Mouse (Mus musculus): ENCODE results near the gene Lrch3.
A peak's percentile ranks its signal among the peaks of the same experiment; 100 is the strongest.

Gene Lrch3

DNA sequence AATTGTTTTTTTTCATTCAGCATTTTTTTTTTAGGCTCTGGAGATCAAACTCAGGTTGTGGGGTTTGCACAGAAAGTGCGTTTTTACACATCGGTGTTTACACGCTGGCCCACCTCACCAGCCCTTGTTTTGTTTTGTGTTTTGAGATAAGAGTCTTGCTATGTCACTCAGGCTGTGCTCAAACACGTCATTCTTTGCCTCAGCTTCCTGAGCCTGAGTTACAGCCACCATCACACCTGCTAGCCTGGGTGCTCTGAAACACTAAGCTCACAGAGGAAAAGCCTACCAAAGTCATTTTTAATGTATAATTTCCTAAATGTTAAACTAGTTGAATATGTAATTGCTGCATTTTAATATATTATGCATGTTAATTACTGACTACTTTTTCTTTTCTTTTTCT, 67.5 kb downstream of the Lrch3 start:
- DNase-seq (ENCODE audit: extremely low read depth, low read depth, low spot score): no peak

DNA sequence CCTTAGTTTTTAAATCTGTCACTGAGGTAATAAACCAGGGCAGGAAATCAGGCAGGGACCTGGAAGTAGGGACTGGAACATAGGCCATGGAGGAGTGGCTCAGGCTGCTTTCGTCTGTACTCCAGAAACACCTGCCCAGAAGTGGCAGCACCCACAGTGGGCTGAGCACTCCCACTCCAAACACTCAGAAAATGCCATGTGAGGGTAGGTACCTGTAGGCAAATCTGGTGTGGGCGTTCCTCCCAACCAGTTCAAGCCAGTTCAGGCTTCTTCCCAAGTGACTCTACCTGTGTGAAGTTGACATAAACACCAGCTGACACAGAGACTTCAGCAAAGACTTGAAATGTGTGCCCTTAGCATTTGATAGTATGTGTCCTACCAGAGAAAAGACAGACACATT, 70.7 kb downstream of the Lrch3 start:
- DNase-seq (ENCODE audit: extremely low read depth, low read depth, low spot score): peak; percentile 8

DNA sequence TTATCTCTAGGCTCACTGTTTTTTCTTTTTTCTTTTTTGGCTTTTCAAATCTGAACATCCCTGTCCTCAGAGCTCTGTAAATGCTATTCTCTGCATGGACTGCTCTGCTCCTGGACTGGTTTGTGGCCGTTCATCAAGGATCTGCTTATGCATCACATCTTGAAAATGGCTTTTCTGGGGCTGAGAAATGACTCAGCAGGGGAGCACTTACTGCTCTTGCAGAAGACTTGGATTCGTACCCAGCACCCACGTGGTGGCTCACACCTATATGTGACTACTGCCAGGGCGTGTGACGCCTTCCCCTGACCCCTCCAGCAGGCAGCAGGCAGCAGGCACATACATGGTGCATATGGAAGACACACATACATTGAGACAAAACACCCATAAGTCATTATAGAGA, 78.3 kb downstream of the Lrch3 start:
- no peak for DNase-seq (ENCODE audit: extremely low read depth, low read depth, low spot score)

DNA sequence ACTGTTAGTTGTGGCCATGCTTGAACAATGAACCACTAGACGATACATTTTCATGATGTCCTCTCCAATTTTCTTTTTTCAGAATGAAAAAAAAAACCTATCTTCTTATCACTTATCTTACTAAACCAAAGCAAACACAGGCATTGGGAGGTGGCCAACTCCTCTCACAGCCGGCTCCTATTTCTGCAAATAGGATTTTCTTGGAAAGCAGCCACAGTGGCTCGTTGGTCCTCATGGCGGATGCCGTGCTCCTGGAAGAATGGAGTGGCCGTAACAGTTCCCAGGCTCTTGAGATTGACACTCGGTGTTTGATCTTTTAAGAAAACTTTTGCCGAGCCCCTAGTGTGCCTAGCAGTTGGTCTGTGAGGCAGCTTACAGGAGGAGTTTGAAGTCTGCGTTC, 91.3 kb downstream of the Lrch3 start:
- no peak for DNase-seq (ENCODE audit: extremely low read depth, low read depth, low spot score)

DNA sequence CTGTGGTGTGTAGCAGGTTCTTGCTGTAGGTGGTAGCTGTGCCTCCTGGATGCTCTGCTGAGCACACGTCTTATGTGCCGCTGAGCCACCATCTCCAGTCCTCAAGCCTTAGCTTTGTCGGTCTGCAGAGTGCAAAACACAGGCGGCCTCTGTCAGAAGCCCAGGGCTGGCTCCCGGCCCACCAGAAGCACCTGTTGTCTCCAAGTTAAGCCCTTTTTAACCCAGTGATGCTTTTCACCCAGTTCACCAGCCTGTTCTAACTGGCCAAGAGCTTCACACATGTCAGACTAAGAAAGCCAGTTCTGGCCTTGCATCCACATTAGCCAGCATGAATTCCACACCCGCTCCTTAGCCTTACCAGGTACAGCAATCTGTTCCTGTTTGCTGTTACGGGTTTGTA, 93.0 kb downstream of the Lrch3 start:
- peak; percentile 8 for DNase-seq (ENCODE audit: extremely low read depth, low read depth, low spot score)

DNA sequence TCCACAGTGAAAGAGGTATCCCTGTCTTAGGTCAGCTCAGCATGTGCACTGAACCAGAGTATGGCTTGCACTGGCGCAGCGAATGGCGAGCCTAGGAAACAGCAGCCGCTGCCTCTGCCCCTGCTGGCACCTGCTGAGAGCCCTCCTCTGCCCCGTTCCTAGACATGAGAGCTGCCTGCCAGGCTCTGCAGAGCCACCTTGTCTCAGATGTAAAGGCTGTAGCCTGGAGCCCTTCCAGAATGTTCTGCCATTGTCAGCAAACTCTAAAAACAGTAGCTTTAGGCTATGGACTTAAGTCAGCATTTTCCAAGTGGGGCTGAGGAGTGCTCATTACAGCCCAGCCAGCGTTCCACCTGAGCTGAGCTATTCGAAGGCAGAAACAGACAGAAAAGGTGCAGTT, 93.5 kb downstream of the Lrch3 start:
- no peak for DNase-seq (ENCODE audit: extremely low read depth, low read depth, low spot score)

DNA sequence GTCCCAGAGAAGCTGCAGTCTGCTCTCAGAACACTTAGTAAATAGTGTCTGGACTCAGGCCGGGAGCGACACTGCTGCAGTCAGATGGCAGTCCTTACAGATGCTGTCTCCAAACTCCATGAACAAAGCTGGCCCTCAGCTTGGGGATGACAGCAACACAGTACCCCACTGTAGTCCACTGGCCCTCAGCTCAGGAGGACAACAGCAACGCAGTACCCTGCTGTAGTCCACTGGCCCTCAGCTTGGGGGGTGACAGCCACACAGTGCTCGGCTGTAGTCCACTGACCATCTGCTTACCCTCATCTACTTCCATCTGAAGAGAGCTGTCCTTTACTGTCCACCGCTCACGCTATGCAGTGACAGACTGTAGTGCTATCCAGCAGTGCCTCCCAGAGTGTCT, 96.3 kb downstream of the Lrch3 start:
- no peak for DNase-seq (ENCODE audit: extremely low read depth, low read depth, low spot score)

DNA sequence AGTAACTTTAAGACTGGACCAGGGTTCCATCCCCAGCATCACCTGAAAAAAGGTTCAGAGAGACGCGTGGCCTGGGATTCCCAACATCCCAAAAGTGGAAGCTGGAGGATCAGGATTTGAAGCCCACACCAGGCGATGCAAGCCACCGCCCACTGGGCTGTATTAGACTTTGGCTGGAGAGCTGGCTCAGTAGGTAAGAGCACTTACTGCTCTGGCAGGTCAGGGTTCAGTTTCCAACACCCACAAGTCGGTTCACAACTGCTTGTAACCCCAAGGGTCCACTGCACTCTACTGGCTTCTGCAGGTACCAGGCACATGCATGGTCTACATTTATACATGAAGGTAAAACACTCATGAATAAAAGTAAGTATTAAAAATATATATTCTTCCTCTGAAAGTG, 99.9 kb downstream of the Lrch3 start:
- no peak for DNase-seq (ENCODE audit: extremely low read depth, low read depth, low spot score)

DNA sequence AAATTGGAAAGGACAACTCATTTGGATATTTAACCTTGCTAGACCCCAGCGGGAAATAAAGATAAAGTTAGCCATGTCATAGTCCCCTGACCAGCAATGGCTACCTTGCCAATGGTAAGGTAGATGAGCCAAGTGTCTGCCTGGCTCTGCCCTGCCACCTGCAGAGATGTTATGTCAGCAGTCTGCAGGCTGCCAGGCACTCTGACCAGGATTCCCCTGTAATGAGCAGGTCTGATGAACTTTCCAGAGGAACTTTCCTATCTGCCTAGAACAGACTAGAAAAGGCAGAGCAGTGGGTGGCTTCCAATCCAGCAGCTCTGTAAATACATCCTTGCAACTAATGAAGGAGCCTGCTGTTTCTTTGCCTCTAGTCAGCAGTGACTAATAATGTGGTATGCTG, 101.0 kb downstream of the Lrch3 start:
- no peak for DNase-seq (ENCODE audit: extremely low read depth, low read depth, low spot score)

DNA sequence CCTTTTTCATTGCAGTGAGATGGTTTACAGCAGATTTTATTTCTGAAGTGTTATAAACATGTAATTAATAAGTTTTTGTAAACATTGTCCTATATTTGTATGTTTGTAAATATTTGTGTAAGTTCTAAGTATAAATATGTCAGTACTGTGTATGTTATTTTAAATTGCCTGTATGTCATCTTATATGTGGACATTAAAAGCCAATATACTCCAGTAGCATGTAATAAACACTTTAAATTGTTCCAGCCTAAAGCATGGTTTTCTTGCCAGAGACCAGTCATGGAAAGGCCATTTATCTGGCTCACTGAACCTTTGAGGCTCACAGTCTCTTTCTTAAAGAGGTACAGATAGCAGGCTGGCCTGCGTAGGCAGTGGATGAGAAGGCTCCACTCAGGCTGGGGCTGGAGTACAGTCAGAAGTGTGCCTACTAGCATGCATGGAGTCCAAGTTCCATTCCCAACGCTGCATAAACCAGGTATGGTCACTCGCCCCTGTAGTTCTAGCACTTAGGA, 101.6 kb downstream of the Lrch3 start:
- DNase-seq (ENCODE audit: extremely low read depth, low read depth, low spot score): no peak

DNA sequence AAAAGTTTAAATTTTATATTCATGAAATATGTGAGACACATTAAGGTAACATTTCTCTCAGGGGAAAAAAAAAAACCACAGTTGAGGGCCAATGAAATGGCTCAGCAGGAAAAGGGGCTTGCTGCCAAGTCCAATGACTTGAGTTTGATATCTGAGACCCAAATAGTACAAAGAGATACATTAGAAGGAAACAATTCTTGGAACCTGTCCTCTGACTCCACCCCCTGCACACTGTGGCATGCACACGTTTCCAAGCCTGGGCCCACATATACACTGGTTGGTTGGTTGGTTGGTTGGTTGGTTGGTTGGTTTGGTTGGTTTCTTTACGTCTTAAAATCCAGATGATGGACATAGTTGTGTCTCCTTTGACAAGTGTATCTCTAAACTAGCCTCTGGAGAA, 102.1 kb downstream of the Lrch3 start:
- DNase-seq (ENCODE audit: extremely low read depth, low read depth, low spot score): no peak

DNA sequence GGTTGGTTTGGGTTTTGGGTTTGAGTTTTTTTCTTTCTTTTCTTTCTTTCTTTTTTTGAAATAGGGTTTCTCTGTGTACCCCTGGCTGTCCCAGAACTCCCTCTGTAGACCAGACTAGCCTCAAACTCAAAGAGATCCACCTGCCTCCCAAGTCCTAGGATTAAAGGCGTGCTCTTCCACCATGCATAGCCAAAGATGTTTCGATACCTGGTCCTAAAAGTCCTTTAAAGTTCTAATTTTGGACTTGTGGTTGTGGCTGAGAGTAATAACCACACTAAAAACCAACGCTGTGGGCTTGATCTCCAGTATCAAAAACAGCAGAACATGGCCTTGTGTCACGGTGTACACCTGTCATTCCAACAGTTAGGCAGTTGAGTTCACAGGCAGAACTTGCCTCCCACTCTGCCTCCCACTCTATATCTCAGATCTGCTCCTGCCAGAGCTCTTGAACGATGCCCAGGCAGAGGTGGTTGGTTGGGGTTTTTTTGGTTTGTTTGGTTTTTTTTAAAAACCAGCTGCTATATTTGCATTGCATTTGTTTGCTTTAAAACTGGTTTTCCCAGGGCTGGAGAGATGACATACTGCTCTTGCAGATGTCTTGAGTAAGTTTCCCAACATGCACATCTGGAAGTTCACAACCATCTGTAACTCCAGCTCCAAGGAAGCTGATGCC, 103.9 kb downstream of the Lrch3 start:
- peak; percentile 36 for DNase-seq (ENCODE audit: extremely low read depth, low read depth, low spot score)

DNA sequence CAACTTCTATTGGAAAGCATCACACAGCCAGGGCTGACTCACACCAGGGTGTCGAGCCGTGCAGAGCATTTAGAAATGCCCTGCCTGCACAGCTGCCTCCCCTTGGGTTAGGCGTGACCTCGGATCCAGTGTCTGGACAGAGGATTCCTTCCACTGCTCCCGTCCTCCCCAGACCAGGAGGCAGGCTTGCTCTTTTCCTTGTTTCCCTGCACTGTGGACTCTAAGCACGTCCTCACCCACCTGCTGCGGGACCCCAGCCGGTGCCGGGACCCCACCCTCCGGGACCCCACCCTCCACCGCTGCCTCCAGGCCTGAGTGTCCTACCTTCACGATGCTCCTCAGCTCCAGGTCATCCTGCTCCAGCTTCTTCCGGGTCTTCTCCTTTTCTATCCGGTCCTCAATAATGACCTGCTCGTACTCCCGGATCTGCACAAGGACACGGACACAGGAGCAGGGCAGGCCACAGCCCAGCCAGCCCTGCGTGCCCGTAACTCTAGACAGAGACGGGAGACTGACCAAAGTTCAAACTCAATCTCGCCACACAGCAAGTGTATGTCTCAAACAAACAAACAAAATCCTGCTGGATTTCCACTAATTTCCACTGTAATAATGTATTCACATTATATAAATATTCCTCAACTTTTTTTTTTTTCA, 105.3 kb downstream of the Lrch3 start:
- no peak for DNase-seq (ENCODE audit: extremely low read depth, low read depth, low spot score)

DNA sequence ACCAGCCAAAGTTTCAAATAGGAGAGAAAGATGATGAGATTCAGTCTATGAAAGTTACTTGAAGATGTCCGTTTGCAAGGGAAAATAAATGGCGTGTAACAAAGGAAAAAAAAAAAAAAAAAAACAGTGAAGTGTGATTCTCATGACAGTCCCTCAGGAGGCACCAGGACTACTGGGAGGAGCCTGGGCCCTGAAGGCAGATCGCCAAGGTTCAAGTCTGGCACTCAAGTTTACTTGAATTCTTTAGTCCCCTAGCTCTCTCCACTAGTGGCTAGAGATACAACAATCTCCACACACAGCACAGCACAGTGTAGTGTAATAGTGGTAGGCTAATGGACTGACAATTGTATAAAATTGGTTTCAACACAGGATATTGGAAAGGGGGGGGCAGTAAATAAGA, 107.5 kb downstream of the Lrch3 start:
- no peak for DNase-seq (ENCODE audit: extremely low read depth, low read depth, low spot score)

DNA sequence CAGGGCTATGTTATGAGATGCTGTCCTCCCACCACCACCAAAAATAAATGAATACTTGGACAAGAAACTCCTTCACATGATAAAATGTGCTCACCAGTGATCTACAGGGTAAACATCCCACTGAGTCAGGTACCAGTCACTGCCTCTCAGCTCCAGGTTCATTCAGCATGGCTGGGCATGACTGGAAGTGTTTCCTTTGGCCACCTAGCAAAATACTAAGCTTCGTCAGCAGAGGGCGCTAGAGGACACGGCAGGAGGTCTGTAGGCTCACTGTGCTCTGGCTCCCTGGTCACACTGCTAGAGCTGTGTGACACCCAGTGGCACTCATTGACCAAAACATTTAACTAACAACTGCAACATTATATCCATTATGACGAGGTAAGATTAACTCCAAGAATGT, 109.8 kb downstream of the Lrch3 start:
- DNase-seq (ENCODE audit: extremely low read depth, low read depth, low spot score): peak; percentile 11

DNA sequence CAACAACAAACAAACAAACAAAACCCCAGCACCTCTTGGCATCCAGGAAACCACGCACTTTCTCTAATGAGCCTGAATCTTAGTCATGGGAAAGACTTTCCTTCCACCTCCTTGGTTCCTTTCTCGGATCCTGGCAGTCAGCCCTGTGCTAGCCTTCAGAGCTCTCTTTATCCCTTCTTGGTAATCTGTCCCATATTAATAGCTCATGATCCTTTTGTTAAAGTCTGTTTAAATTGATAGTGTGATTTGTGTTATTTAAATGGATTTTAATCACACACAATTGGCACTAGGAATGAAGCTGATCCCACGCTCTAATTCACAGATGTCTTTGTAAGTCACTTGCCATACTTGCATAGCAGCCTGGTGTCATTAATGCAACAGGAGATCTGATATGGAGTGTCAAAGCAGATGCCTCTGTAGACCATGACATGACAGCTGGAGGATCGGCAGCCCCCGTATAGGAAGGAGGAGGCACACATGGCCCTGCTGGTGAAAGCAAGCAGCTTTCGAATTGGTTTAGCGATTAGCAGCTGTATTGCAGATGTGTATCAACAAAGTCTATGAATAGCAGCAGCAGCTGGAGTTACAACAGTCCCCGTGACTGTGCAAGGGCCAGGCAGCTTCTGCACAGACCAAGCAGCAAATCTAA, 110.7 kb downstream of the Lrch3 start:
- no peak for DNase-seq (ENCODE audit: extremely low read depth, low read depth, low spot score)

DNA sequence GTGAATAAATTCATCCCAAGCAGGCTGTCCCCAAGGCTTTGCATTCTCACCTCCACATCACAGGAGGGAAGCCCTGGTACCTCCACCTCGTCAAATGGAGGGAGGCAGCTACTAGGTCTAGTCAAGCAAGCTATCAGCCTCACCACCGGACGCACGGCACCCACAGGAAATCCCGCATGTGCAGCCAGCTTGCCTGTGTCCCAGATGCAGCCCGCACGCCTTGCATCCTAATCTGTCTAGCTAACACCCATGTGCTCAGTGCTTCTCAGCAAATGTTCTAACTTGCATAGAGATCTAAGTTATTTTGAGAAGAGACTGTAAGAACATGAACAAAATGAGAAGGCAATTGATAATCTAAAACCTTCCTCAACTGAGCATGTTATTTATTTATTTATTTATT, 112.5 kb downstream of the Lrch3 start:
- no peak for DNase-seq (ENCODE audit: extremely low read depth, low read depth, low spot score)

DNA sequence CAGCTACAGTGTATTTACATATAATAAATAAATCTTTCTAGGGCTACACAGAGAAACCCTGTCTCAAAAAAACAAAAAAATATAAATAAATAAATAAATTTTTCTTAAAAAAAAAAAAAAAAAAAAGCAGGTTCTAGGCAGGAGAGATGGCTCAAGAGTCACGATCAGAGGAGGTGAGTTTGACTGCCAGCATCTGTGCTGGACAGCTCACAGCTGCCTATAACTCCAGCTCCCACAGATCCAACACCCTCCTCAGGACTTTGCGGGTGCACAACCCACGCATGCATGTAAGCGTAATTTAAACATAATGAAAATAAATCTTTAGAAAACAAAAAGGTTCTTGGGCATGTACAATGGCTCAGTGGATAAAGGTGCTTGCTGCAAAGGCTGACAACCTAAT, 122.1 kb downstream of the Lrch3 start:
- DNase-seq (ENCODE audit: extremely low read depth, low read depth, low spot score): no peak

DNA sequence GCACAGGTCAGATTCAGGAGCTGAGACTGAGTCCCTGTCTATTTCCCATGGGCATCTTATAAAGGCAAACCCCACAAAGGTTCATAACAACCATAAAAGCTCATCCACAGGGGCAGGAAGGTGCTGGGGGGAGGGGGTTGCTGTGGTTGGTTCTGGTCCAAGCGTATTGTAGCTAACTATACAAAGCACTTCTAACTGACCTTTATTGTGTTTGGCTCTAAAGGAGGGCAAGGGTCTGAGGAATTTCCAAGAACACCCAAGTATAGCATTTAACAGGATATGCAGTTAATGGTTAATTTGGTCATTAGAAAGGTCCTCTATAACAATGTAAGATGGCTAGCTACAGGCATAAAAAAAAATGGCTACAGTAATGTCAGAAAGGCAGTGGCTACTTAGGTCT, 128.8 kb downstream of the Lrch3 start:
- DNase-seq (ENCODE audit: extremely low read depth, low read depth, low spot score): no peak

DNA sequence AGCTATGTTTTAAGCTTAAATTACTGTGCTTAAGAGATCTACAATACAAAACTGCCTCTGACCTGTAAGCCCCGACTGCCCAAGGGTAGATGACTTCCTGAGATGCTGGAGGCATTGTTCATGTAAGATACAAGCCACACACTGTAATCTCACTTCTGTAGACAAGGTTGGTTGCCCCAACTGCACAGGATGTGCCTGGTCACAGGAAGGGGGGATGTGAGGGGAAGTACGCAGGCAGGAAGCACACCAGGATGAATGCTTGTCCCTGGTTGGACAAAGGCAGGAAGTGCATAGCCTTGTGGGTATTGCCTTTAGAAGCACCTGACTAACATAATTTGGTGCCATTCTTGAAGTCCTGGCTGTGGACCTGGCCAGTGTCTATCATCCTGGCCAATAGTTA, 129.4 kb downstream of the Lrch3 start:
- no peak for DNase-seq (ENCODE audit: extremely low read depth, low read depth, low spot score)

DNA sequence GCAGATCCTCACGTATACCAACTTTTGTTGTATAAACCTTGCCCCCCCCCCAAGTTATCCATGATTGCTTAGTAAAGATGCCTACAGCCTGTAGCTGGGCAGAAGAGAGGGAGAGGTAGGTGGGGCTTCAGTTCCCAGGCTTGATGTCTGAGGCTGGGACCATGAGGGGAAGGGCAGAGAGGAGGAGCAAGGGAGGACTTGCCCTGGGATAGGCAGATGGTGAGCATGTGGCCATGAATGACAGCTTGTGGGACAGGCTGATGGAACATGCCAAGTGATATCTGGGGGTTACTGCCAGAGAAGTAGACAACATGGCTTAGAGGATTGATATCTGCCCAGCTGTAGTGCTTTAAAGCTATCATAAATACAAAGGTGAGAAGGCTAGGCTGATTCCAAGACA, 134.1 kb downstream of the Lrch3 start:
- no peak for DNase-seq (ENCODE audit: extremely low read depth, low read depth, low spot score)

DNA sequence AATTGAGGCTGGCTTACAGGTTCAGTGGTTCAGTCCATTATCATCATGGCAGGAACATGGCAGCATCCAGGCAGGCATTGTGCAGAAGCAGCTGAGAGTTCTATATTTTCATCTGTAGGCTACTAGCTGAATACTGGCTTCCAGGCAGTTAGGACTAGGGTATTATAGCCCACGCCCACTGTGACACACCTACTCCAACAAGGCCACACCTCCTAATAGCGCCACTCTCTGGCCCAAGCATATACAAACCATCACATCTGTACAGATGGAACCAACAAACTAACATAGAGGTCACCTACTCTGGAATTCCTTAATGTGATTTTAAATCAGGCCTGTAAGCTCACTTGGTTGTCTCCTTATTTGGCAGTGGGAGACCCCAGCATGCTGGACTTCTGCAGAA, 134.8 kb downstream of the Lrch3 start:
- no peak for DNase-seq (ENCODE audit: extremely low read depth, low read depth, low spot score)

Data from fat pad, adult 2 months (tissue).